Mouse (Mus musculus) erythroblast, embryonic 14.5 days (primary cell): Measurements from ENCODE around the gene Ankmy1. TPM values are rescaled to one million over a fixed set of nuclear protein-coding genes. Genes with fewer than 3 reads are reported as not detected.

Experiments used
- H3K27me3 ChIP-seq: 2 replicates; pipeline ENCODE4 v1.6.1; 2012; ENCODE audit warnings: inconsistent platforms; ENCODE audit not compliant: control insufficient read depth
- H3K36me3 ChIP-seq: 2 replicates; pipeline ENCODE4 v1.6.1; 2012; ENCODE audit warnings: mild to moderate bottlenecking, inconsistent platforms; ENCODE audit not compliant: control insufficient read depth
- H3K4me1 ChIP-seq: 2 replicates; pipeline ENCODE4 v1.6.1; 2012; ENCODE audit warnings: inconsistent platforms; ENCODE audit not compliant: control insufficient read depth
- H3K4me3 ChIP-seq: replicated peaks from 2 replicates; pipeline ENCODE3; 2012; ENCODE audit warnings: moderate library complexity, mild to moderate bottlenecking, inconsistent platforms
- H3K9me3 ChIP-seq: 2 replicates; pipeline ENCODE4 v1.6.1; 2012; ENCODE audit warnings: low read length, inconsistent platforms, mixed read lengths; ENCODE audit not compliant: control insufficient read depth
- GATA1 ChIP-seq: IDR thresholded peaks from 2 replicates; pipeline ENCODE4 v1.6.1; 2012; ENCODE audit warnings: low read length, inconsistent platforms, mixed read lengths
- TAL1 ChIP-seq: IDR thresholded peaks from 3 replicates; pipeline ENCODE4 v1.6.1; 2012; ENCODE audit warnings: low read length, inconsistent platforms, mixed read lengths
- polyA plus RNA-seq: library from polyadenylated mRNA; stranded (reverse); fragments of >175 nt; gene quantifications from 2 replicates; pipeline ENCODE4 v1.2.3, GENCODE M21; 2012

Gene Ankmy1
- polyA plus RNA-seq, 1 experiment, result not detected

- Histone ChIP-seq H3K9me3 (no peaks in the 10 kb centered on the region), H3K4me3 (no peak overlapping the region), H3K4me1 (no peaks in the 10 kb centered on the region), H3K36me3 (no peaks in the 10 kb centered on the region), H3K27me3 (no peaks in the 10 kb centered on the region)
- TF ChIP-seq TAL1 (no peak), GATA1 (no peak)
Observed at GRCm38 (mm10) chr1:92880101-92880500, 22.6 kb downstream of the Ankmy1 start.

DNA sequence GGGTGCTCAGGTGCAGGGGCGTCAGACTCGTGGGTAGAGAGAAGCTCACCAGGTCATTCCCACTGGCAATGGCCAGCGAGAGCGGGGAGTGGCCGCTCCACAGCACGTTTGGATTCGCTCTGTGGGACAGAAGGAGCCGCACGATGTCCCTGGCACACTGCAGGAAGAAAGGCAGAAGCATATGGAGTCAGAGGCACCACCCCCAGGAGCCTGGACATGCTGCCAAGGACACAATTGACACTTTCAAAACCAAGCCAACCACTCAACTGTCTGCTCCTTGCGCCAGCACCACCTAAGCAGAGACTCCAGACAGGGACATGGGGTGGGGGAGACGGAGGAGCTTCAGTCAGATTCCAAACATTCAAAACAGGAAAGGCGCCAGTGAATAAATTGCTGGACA, 23.4 kb downstream of the Ankmy1 start:
- no peaks in the 10 kb centered on the region for H3K9me3 ChIP-seq
- TF ChIP-seq TAL1, result no peak
- no peak for TF ChIP-seq GATA1
- no peaks in the 10 kb centered on the region for H3K36me3 ChIP-seq
- no peak overlapping the region for H3K4me3 ChIP-seq
- no peaks in the 10 kb centered on the region for H3K27me3 ChIP-seq
- no peaks in the 10 kb centered on the region for H3K4me1 ChIP-seq

GRCm38 (mm10) chr1:92878066-92878741, 24.5 kb downstream of the Ankmy1 start:
- no peaks in the 10 kb centered on the region for H3K36me3 ChIP-seq
- no peaks in the 10 kb centered on the region for H3K4me1 ChIP-seq
- no peaks in the 10 kb centered on the region for H3K9me3 ChIP-seq
- TF ChIP-seq GATA1 (no peak), TAL1 (no peak)
- no peak overlapping the region for H3K4me3 ChIP-seq
- no peaks in the 10 kb centered on the region for H3K27me3 ChIP-seq

- H3K9me3 ChIP-seq, result no peaks in the 10 kb centered on the region
- no peaks in the 10 kb centered on the region for H3K27me3 ChIP-seq
- H3K36me3 ChIP-seq, result no peaks in the 10 kb centered on the region
- no peak overlapping the region for H3K4me3 ChIP-seq
- TF ChIP-seq GATA1, result no peak
- TF ChIP-seq TAL1, result no peak
- no peaks in the 10 kb centered on the region for H3K4me1 ChIP-seq
Observed at GRCm38 (mm10) chr1:92877431-92877978, 25.2 kb downstream of the Ankmy1 start.

GRCm38 (mm10) chr1:92875360-92876111, 27.2 kb downstream of the Ankmy1 start:
- TF ChIP-seq GATA1 (no peak), TAL1 (no peak)
- no peaks in the 10 kb centered on the region for H3K4me1 ChIP-seq
- H3K36me3 ChIP-seq, result no peaks in the 10 kb centered on the region
- H3K9me3 ChIP-seq, result no peaks in the 10 kb centered on the region
- no peak overlapping the region for H3K4me3 ChIP-seq
- no peaks in the 10 kb centered on the region for H3K27me3 ChIP-seq

- no peaks in the 10 kb centered on the region for H3K4me1 ChIP-seq
- no peak overlapping the region for H3K4me3 ChIP-seq
- no peaks in the 10 kb centered on the region for H3K27me3 ChIP-seq
- no peaks in the 10 kb centered on the region for H3K36me3 ChIP-seq
- H3K9me3 ChIP-seq, result no peaks in the 10 kb centered on the region
- TF ChIP-seq TAL1 (no peak), GATA1 (no peak)
Observed at GRCm38 (mm10) chr1:92874011-92874410, 28.7 kb downstream of the Ankmy1 start.

- Histone ChIP-seq H3K9me3 (no peaks in the 10 kb centered on the region), H3K4me1 (no peaks in the 10 kb centered on the region), H3K36me3 (no peaks in the 10 kb centered on the region), H3K4me3 (no peak overlapping the region), H3K27me3 (no peaks in the 10 kb centered on the region)
- no peak for TF ChIP-seq GATA1
- no peak for TF ChIP-seq TAL1
Observed at GRCm38 (mm10) chr1:92872666-92873065, 30.0 kb downstream of the Ankmy1 start.

DNA sequence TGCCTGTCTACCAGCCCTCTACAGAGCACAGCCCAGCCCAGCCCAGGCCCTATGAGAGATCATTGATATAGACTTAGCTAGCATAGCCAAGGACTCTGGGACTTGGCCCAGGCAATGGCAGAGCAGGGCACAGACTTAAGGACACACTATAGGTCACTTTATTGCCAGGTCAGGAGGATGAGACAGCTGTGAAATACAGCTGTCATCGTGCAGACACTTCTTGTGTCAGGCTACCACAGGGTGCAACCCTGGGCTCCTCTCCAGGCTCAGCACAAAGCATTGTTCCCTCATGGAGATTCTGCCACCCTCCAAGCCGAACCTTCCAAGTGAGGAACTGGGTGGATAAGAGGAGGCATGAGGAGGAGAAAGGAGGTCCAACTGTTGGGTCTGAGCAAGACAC, 32.7 kb downstream of the Ankmy1 start:
- no peaks in the 10 kb centered on the region for H3K27me3 ChIP-seq
- no peak overlapping the region for H3K4me3 ChIP-seq

DNA sequence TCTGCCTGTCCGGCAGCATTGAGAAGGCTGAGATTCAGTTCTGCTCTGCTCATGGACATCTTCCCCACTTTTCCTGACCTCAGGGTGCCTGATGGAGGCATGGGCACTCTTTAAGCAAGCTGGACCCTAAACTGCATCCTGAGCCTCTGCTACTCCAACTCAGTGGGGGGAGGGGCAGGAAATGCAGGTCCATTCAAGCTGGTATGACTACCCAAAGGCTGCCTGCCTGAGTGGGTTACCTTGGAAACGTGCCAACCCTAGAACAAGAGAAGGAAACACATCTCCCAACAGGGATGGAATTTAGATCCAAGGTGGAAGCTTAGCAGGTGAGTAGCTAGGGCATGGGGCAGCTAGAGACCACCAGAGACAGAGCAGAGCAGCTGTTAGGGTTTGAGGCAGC, 36.5 kb downstream of the Ankmy1 start:
- no peaks in the 10 kb centered on the region for H3K4me1 ChIP-seq
- TF ChIP-seq TAL1 (no peak), GATA1 (no peak)
- H3K4me3 ChIP-seq, result no peak overlapping the region
- no peaks in the 10 kb centered on the region for H3K36me3 ChIP-seq
- H3K9me3 ChIP-seq, result no peaks in the 10 kb centered on the region
- H3K27me3 ChIP-seq, result no peaks in the 10 kb centered on the region

More for the DNA sequence above, 32.7 kb downstream of the Ankmy1 start:
- TF ChIP-seq TAL1, result no peak
- TF ChIP-seq GATA1, result no peak
- H3K36me3 ChIP-seq, result no peaks in the 10 kb centered on the region
- no peaks in the 10 kb centered on the region for H3K4me1 ChIP-seq
- no peaks in the 10 kb centered on the region for H3K9me3 ChIP-seq
